Mouse (Mus musculus) intestine, embryonic 15.5 days (tissue): ENCODE measurements around the gene Ccr1l1. TPM values are rescaled to one million over a fixed set of nuclear protein-coding genes. Genes with fewer than 3 reads are reported as not detected.

ENCODE experiments used
- ATAC-seq: fragments of 200-750 bp; cut with Nextera tagmentation; 2 replicates; pipeline ENCODE4 v1.8.0; 2017; ENCODE audit warnings: moderate TSS enrichment, moderate library complexity
- H3K27ac ChIP-seq: fragments of 300-500 bp; sonication (generic); 2 replicates; pipeline ENCODE4 v1.5.1; 2015; ENCODE audit warnings: mild to moderate bottlenecking, inconsistent platforms
- H3K27me3 ChIP-seq: fragments of 300-500 bp; sonication (generic); replicated peaks from 2 replicates; pipeline ENCODE4 v1.6.1; 2015; ENCODE audit warnings: inconsistent platforms
- H3K36me3 ChIP-seq: fragments of 300-500 bp; sonication (generic); 2 replicates; pipeline ENCODE4 v1.6.1; 2015; ENCODE audit warnings: inconsistent platforms
- H3K4me1 ChIP-seq: fragments of 300-500 bp; sonication (generic); replicated peaks from 2 replicates; pipeline ENCODE4 v1.6.1; 2015; ENCODE audit warnings: inconsistent platforms
- H3K4me2 ChIP-seq: fragments of 300-500 bp; sonication (generic); replicated peaks from 2 replicates; pipeline ENCODE4 v1.6.1; 2015; ENCODE audit warnings: mild to moderate bottlenecking, inconsistent platforms
- H3K4me3 ChIP-seq: fragments of 300-500 bp; sonication (generic); replicated peaks from 2 replicates; pipeline ENCODE4 v1.5.1; 2015; ENCODE audit warnings: inconsistent platforms
- H3K9ac ChIP-seq: fragments of 300-500 bp; sonication (generic); 2 replicates; pipeline ENCODE4 v1.6.1; 2015; ENCODE audit warnings: inconsistent platforms
- H3K9me3 ChIP-seq: fragments of 300-500 bp; sonication (generic); 2 replicates; pipeline ENCODE4 v1.6.1; 2016; ENCODE audit warnings: inconsistent platforms
- WGBS: fragments of 180-500 bp; shearing (Covaris S2); methylation state at CpG from one replicate; pipeline ENCODE4 v1.1.7; 2015; 5-methylcytosine and 5-hydroxymethylcytosine counted together
- polyA plus RNA-seq: library from polyadenylated mRNA; unstranded; fragments of >200 nt; fragmentation: Nextera tagmentation; extraction: Ambion mirVana; gene quantifications from 2 replicates; pipeline ENCODE4 v1.2.1, GENCODE M21; 2015

Gene Ccr1l1
- polyA plus RNA-seq, 1 experiment from 2014 or later = not detected

DNA sequence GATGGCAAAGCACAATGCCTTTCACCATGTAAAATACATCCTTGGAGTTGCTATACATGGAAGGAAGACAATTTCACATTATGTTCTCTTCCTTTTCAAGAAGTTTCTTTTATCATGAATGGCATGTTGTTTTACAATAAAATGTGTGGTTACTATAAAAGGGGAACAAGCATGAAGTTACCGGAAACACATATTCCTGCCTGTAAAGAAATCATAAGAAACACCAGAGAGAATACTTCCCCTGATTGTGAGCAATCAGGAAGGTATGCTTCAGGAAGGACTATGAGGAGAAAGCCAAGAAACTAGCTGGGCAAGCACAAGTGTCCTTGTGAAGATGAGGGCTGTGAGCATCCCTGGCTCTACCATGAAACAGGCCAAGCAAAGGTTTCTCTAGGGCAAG, 27.0 kb downstream of the Ccr1l1 start:
- Histone ChIP-seq H3K27ac (no peak overlapping the region), H3K9me3 (no peaks in the 10 kb centered on the region), H3K4me1 (no peaks in the 10 kb centered on the region), H3K9ac (no peak overlapping the region), H3K4me3 (no peak overlapping the region), H3K36me3 (no peaks in the 10 kb centered on the region), H3K4me2 (no peak overlapping the region), H3K27me3 (no peaks in the 10 kb centered on the region)
- no peak for ATAC-seq
- 86% methylated on average over 1 of the region's 1 CpGs for WGBS

DNA sequence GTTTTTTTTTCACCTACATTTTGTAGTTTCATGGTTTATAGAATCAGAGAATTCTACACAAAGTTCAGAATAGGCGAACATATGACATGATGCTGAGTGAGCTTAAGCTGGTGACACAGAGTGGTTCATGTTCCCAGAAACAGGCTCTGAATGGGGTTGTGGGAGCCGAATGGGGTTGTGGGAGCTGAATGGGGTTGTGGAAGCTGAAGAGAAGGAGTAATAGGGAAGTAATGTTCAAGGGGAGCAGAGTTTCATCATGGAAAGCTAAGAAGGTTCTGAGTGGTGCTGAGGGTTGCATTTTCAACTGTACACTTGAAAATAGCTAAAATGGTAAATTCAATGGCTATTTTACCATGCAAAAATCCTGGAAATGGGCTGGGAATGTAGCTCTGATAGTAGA, 28.8 kb downstream of the Ccr1l1 start:
- H3K27me3 ChIP-seq = no peaks in the 10 kb centered on the region
- no peak overlapping the region for H3K4me2 ChIP-seq
- H3K9me3 ChIP-seq = no peaks in the 10 kb centered on the region
- no peak overlapping the region for H3K4me3 ChIP-seq
- ATAC-seq = no peak
- no peaks in the 10 kb centered on the region for H3K36me3 ChIP-seq
- 94% methylated on average over 2 of the region's 2 CpGs for WGBS
- no peak overlapping the region for H3K27ac ChIP-seq
- H3K9ac ChIP-seq = no peak overlapping the region
- no peaks in the 10 kb centered on the region for H3K4me1 ChIP-seq

DNA sequence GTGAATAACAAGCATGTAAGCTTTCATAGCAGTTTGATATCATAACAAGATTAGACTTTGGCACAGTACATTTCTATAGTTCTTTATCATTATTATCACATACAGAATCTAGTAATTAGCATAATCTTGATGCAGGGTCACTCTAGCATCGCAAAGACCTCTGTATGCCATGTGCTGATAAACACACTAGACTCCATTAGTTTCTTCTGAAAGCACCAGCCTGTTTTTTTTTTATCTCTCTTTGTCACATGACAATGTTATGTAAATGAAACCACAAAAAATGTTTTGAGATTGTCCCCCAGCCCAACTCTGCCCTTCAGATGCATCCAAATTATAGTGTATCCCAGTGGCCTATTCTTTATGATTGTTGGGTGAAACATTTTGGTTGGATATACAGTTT, 30.4 kb downstream of the Ccr1l1 start:
- no peaks in the 10 kb centered on the region for H3K27me3 ChIP-seq
- 73% methylated on average over 1 of the region's 1 CpGs for WGBS
- H3K9ac ChIP-seq = no peak overlapping the region
- H3K27ac ChIP-seq = no peak overlapping the region
- no peak for ATAC-seq
- H3K9me3 ChIP-seq = no peaks in the 10 kb centered on the region
- no peaks in the 10 kb centered on the region for H3K36me3 ChIP-seq
- no peaks in the 10 kb centered on the region for H3K4me1 ChIP-seq
- H3K4me2 ChIP-seq = no peak overlapping the region
- H3K4me3 ChIP-seq = no peak overlapping the region

DNA sequence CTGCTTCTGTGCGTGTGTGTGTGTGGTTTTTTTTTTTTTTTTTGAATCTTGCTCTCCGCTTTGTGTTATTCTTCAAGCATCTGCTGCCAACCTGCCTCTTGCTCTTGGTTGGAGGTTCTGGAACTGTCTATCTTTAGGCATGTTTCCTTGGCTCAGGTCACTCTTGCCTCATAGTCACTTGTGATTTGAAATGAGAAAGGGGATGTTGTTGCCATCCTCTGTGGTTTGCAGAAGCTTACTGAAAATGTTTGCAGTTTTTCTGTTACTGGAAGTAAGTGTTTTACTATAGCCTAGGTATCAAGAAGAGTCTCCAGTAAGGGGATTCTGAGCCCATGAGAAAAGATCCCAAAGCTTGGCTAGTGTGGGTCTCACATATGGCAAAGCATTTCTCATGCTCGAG, 36.2 kb downstream of the Ccr1l1 start:
- ATAC-seq = no peak
- H3K4me2 ChIP-seq = no peak overlapping the region
- H3K4me1 ChIP-seq = no peaks in the 10 kb centered on the region
- WGBS = 74% methylated on average over 3 of the region's 3 CpGs
- no peak overlapping the region for H3K4me3 ChIP-seq
- no peaks in the 10 kb centered on the region for H3K9me3 ChIP-seq
- no peaks in the 10 kb centered on the region for H3K27me3 ChIP-seq
- H3K27ac ChIP-seq = no peak overlapping the region
- no peak overlapping the region for H3K9ac ChIP-seq
- H3K36me3 ChIP-seq = no peaks in the 10 kb centered on the region

DNA sequence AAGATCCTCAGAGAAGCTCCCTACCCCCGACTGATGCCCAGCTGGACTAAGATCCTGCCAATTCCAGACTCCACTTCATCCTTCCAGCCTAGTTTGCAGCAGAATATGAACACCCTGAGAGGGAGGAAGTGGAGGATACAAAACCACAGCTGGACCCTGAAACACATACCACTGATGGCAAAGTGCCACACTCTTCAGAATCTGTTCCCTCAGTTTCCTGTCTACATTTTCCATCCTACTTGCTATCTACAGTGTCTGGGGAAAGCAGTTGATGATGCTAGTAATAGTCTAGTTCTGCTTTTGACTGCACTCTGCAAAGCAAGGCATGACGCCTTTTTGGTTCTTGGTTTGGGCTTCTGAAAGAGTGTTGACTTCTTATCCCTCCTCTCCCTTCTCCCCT, 36.9 kb downstream of the Ccr1l1 start:
- WGBS = 78% methylated on average over 2 of the region's 2 CpGs

DNA sequence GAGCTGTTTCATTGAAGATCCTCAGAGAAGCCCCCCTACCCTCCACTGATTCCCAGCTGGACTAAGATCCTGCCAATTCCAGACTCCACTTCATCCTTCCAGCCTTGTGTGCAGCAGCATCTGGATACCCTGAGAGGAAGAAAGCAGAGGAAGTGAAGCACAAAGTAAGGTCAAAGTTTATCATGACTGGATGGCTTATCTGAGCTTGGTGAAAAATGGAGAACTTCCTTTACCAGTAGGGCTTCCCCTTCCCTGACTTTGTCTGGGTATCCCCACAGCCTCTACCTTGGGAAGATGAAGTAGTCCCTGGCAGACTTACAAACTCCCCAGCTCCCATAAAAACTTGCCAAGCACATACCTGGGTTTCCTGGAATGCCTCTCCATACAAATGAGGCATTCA, 37.6 kb downstream of the Ccr1l1 start:
- Histone ChIP-seq H3K4me1 (no peaks in the 10 kb centered on the region), H3K9me3 (no peaks in the 10 kb centered on the region), H3K27ac (no peak overlapping the region), H3K27me3 (no peaks in the 10 kb centered on the region), H3K4me3 (no peak overlapping the region), H3K36me3 (no peaks in the 10 kb centered on the region), H3K9ac (no peak overlapping the region), H3K4me2 (no peak overlapping the region)
- ATAC-seq = no peak

More for the DNA sequence above, 36.9 kb downstream of the Ccr1l1 start:
- no peaks in the 10 kb centered on the region for H3K36me3 ChIP-seq
- no peak for ATAC-seq
- H3K27me3 ChIP-seq = no peaks in the 10 kb centered on the region
- no peak overlapping the region for H3K27ac ChIP-seq
- no peak overlapping the region for H3K4me2 ChIP-seq
- no peaks in the 10 kb centered on the region for H3K9me3 ChIP-seq
- H3K4me1 ChIP-seq = no peaks in the 10 kb centered on the region
- no peak overlapping the region for H3K9ac ChIP-seq
- no peak overlapping the region for H3K4me3 ChIP-seq

DNA sequence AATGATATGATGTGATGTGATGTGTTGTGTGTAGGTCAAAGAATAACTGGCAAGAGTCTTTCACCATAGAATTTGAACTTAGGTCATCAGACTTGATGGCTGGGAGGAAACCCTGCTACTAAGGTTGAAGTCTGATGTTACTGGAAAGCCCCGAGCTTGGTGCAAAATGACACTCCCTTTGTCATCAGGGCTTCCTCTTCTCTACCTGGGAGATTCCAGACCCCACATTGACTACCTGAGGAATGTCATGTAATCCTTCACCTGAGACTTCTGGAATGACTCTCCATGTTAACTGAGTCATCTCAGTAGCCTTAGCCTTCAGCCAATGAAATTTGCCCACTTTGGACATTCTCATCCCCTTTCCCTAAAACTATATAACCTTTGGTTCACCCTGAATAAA, 38.0 kb downstream of the Ccr1l1 start:
- 67% methylated on average over 1 of the region's 1 CpGs for WGBS
- no peaks in the 10 kb centered on the region for H3K27me3 ChIP-seq
- no peaks in the 10 kb centered on the region for H3K4me1 ChIP-seq
- no peak overlapping the region for H3K4me3 ChIP-seq
- H3K9me3 ChIP-seq = no peaks in the 10 kb centered on the region
- no peak overlapping the region for H3K27ac ChIP-seq
- ATAC-seq = no peak
- no peaks in the 10 kb centered on the region for H3K36me3 ChIP-seq
- H3K9ac ChIP-seq = no peak overlapping the region
- H3K4me2 ChIP-seq = no peak overlapping the region

DNA sequence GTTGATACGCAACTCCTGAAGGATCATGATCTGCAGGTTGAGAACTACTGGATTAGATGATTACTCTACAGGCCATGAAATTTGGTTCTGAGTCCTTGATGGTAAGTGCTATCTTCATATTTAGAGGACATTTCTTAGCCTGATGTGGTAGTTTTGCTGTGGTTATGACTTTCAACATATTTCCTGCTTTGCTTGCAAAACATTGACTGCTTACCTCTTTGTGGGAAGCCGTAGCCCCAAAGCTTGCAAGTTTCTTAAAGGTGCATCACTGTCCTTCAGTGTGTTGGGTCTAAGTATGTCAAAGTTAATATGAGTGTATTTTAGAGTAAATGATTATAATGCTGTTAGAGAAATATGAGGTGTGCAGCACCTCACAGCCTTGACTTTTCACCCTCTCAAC, 40.2 kb downstream of the Ccr1l1 start:
- Histone ChIP-seq H3K4me1 (no peaks in the 10 kb centered on the region), H3K9me3 (no peaks in the 10 kb centered on the region), H3K36me3 (no peaks in the 10 kb centered on the region), H3K27me3 (no peaks in the 10 kb centered on the region), H3K4me2 (no peak overlapping the region), H3K27ac (no peak overlapping the region), H3K4me3 (no peak overlapping the region), H3K9ac (no peak overlapping the region)
- ATAC-seq = no peak
- 88% methylated on average over 2 of the region's 2 CpGs for WGBS

DNA sequence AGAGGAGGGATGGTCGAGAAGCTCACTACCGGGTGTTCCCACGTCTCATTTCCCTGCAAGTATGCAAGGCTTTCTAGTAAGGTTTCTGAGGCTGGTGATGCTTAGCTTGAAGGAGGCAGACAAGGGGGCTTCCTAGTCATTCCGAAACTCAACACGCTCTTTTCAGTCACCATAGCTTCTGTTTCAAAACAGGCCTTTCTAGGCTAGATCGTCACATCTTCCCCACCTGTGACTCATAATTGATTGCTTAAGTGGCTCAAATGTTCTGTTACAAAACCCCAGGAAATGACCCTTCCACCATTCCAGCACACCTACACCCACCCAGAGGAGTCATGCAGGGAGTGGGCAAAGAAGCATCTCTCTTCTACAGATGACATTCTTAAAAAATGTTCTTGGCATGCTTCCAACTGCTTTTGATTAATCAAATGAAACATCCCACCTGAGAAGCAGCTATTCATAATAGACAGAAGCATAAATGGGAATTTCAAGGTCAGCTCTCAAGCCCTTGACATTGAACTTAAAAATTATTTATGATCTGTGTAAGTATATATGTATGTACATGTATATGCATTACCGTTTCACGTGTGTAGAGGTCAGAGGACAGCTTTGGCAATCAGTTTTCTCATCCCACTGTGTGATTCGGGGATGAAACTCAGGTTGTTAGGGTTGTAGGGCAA, 41.5 kb downstream of the Ccr1l1 start:
- Histone ChIP-seq H3K9ac (no peak overlapping the region), H3K27me3 (no peaks in the 10 kb centered on the region), H3K9me3 (no peaks in the 10 kb centered on the region), H3K4me1 (no peaks in the 10 kb centered on the region), H3K4me2 (no peak overlapping the region), H3K27ac (no peak overlapping the region), H3K36me3 (no peaks in the 10 kb centered on the region), H3K4me3 (no peak overlapping the region)
- ATAC-seq = no peak
- WGBS = 67% methylated on average over 9 of the region's 9 CpGs

DNA sequence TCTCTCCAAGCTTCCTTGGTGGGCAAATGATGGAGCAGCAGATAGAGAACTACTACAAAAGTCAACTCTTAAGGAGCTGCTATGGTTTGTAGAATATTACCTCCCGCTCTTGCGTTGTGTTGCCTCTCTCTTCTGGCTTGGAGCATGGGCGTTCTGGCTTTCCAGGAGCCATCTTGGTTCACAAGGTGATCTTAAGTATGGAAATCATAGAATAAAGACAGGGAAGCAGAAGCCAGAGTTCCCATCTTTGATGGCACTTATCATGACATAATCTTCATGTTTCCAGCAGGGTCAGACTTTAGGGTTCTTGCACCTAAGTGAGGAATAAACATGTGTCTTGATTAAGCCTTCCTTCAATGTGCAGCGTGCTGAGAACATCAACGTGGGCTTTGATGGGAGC, 42.4 kb downstream of the Ccr1l1 start:
- WGBS = 90% methylated on average over 5 of the region's 5 CpGs
- H3K4me3 ChIP-seq = no peak overlapping the region
- H3K4me1 ChIP-seq = no peaks in the 10 kb centered on the region
- ATAC-seq = no peak
- no peaks in the 10 kb centered on the region for H3K27me3 ChIP-seq
- H3K9ac ChIP-seq = no peak overlapping the region
- H3K36me3 ChIP-seq = no peaks in the 10 kb centered on the region
- no peak overlapping the region for H3K4me2 ChIP-seq
- H3K9me3 ChIP-seq = no peaks in the 10 kb centered on the region
- H3K27ac ChIP-seq = no peak overlapping the region

DNA sequence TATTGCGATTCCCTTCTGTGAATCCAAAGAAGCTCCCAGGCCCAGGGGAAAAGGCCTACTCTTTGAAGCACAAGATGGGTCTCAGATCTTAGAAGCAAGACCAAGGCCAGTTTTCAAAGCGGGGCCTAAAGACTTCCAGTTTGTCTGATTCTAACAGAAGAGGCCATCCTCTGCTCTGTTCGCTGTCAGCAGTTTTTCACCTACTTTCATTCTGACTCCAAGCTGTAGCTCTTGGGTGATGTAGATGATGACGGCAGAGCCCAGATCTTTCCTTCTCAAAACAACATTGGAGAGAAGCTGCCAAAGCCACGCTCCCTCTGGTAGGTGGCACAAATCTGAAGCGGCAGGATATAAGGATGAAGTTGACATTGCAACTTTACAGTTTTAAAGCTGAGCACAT, 42.9 kb downstream of the Ccr1l1 start:
- no peak overlapping the region for H3K4me2 ChIP-seq
- H3K4me1 ChIP-seq = no peaks in the 10 kb centered on the region
- no peak overlapping the region for H3K9ac ChIP-seq
- no peaks in the 10 kb centered on the region for H3K36me3 ChIP-seq
- WGBS = 92% methylated on average over 6 of the region's 6 CpGs
- H3K4me3 ChIP-seq = no peak overlapping the region
- no peaks in the 10 kb centered on the region for H3K27me3 ChIP-seq
- no peaks in the 10 kb centered on the region for H3K9me3 ChIP-seq
- H3K27ac ChIP-seq = no peak overlapping the region
- no peak for ATAC-seq

DNA sequence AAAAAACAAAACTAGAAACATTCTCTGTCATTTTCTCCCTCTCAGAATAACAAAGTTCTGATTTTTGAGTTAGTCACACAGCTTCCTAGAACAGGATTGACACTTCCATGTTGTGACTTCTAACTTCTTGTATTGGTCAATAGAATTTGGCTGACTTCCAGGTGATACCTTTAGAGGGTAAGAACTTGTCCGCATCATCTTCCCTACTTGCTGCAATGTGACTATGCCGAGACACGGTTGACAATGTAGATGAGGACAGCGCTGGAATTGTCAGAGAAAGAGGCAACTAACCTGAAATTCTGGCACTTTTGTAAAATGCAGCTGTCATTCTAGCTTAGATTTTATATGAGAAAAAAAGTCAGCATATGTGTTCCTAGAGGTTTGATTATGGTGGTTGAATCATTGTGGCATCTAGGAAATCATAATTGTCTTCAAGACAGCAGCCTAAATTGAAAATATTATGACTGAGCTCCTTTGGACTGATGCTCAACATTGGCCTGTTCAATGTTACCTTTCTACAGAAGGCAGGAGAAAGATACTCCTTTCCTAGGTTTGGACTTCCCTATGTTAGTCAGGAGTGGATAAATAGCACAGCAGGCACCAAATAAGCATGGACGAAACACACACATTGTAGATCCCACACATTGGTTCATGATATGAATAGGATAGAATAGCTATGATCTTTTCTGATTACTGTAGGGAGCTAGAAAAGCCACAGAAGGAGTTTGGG, 44.3 kb downstream of the Ccr1l1 start:
- ATAC-seq = no peak
- Histone ChIP-seq H3K27me3 (no peaks in the 10 kb centered on the region), H3K36me3 (no peaks in the 10 kb centered on the region), H3K27ac (no peak overlapping the region), H3K9me3 (no peaks in the 10 kb centered on the region), H3K4me2 (no peak overlapping the region), H3K4me1 (no peaks in the 10 kb centered on the region), H3K4me3 (no peak overlapping the region), H3K9ac (no peak overlapping the region)
- 96% methylated on average over 5 of the region's 5 CpGs for WGBS
